In genomic region chr6:134389248-134389891, GRCm38 (mm10) we compare ENCODE assay signal across 9 mouse cellular contexts. TPM values are rescaled to one million over a fixed set of nuclear protein-coding genes. Genes with fewer than 3 reads are reported as not detected.
A peak's percentile ranks its signal among the peaks of the same experiment; 100 is the strongest.
DNase-seq lines count a peak whose midpoint lies in the region; ATAC-seq and TF ChIP-seq lines count a peak whose summit lies in the region.
"Had no signal": no experiment of that assay in that cellular context is flagged by ENCODE, and none has a peak within 500 bp of the region (broad histone marks: within the 10 kb centered on the region; RNA-seq: fewer than 3 reads in every experiment).

No protein-coding gene starts in this region.

- ATAC-seq in intestine, postnatal 0 days, result 0 out of 2 replicates have a peak, but pooled peaks have one; percentile 43
- ATAC-seq in intestine, embryonic 15.5 days, result no peak
- peak; percentile 65 for ATAC-seq in forebrain, embryonic 14.5 days
- no peak for ATAC-seq in limb, embryonic 11.5 days (ENCODE audit: insufficient number of reproducible peaks, low FRiP score, low TSS enrichment, low read depth)

- H3K4me2 ChIP-seq in intestine, postnatal 0 days (replicated peaks; ENCODE audit: low read depth), result no peak overlapping the region
- H3K4me2 ChIP-seq in intestine, embryonic 15.5 days (replicated peaks), result no peak overlapping the region
- H3K4me2 ChIP-seq in forebrain, embryonic 14.5 days (ENCODE audit: low read length), result no peak overlapping the region
- no peak overlapping the region for H3K4me2 ChIP-seq in limb, embryonic 11.5 days (ENCODE audit: low read depth, severe bottlenecking)
- H3K4me2 ChIP-seq: embryonic facial prominence, embryonic 12.5 days had no signal

- no peaks in the 10 kb centered on the region for H3K36me3 ChIP-seq in intestine, postnatal 0 days (ENCODE audit: control insufficient read depth, insufficient read depth)
- no peaks in the 10 kb centered on the region for H3K36me3 ChIP-seq in intestine, embryonic 15.5 days
- no peaks in the 10 kb centered on the region for H3K36me3 ChIP-seq in forebrain, embryonic 14.5 days (ENCODE audit: control insufficient read depth, insufficient read depth, low read length)
- H3K36me3 ChIP-seq in limb, embryonic 11.5 days (ENCODE audit: control insufficient read depth, insufficient read depth, low read length), result no peaks in the 10 kb centered on the region
- H3K36me3 ChIP-seq: embryonic facial prominence, embryonic 12.5 days had no signal

- H3K4me3 ChIP-seq in intestine, postnatal 0 days (ENCODE audit: low read depth, low read length), result no peak overlapping the region
- no peak overlapping the region for H3K4me3 ChIP-seq in intestine, embryonic 15.5 days (replicated peaks)
- no peak overlapping the region for H3K4me3 ChIP-seq in forebrain, embryonic 14.5 days (ENCODE audit: low read depth, low read length)
- no peak overlapping the region for H3K4me3 ChIP-seq in limb, embryonic 11.5 days (ENCODE audit: low read depth, low read length)
- H3K4me3 ChIP-seq: embryonic facial prominence, embryonic 12.5 days had no signal

- DNase-seq in c-Kit-positive CD71-positive TER-119-negative erythroid progenitor cells, embryonic 14.5 days (ENCODE audit: low read depth), result peak; percentile 55
- peak; percentile 85 for DNase-seq in forebrain, embryonic 14.5 days (ENCODE audit: low spot score)
- DNase-seq in induced T-regulatory cell, adult 2 months (ENCODE audit: low read depth), result peak; percentile 90
- DNase-seq in limb, embryonic 11.5 days (ENCODE audit: low spot score), result peak; percentile 93
- peak; percentile 87 for DNase-seq in neural tube, embryonic 10.5 days (ENCODE audit: extremely low spot score, low spot score)
- DNase-seq in spleen, postnatal 4 days (ENCODE audit: low spot score in 2 of 2), result peak; percentile 61 to 89

- WGBS in intestine, postnatal 0 days, result 16% methylated on average over 11 of the region's 11 CpGs
- WGBS in intestine, embryonic 15.5 days, result 15% methylated on average over 11 of the region's 11 CpGs
- 21% methylated on average over 11 of the region's 11 CpGs for WGBS in forebrain, embryonic 14.5 days
- WGBS in limb, embryonic 11.5 days, result 22% methylated on average over 11 of the region's 11 CpGs

- peak; percentile 95 for TF ChIP-seq CTCF in intestine, postnatal 0 days (IDR thresholded peaks at IDR 0.05; ENCODE audit: low read depth)

- no peaks in the 10 kb centered on the region for H3K9me3 ChIP-seq in intestine, postnatal 0 days (ENCODE audit: control insufficient read depth)
- H3K9me3 ChIP-seq in intestine, embryonic 15.5 days, result no peaks in the 10 kb centered on the region
- H3K9me3 ChIP-seq in forebrain, embryonic 14.5 days (replicated peaks; ENCODE audit: control insufficient read depth, low read length), result no peaks in the 10 kb centered on the region
- no peaks in the 10 kb centered on the region for H3K9me3 ChIP-seq in limb, embryonic 11.5 days (ENCODE audit: control insufficient read depth, low read length)
- H3K9me3 ChIP-seq: embryonic facial prominence, embryonic 12.5 days had no signal

- H3K4me1 ChIP-seq in intestine, postnatal 0 days (replicated peaks; ENCODE audit: control insufficient read depth, insufficient read depth, low read length), result no peaks in the 10 kb centered on the region
- H3K4me1 ChIP-seq in intestine, embryonic 15.5 days (replicated peaks), result no peaks in the 10 kb centered on the region
- no peaks in the 10 kb centered on the region for H3K4me1 ChIP-seq in forebrain, embryonic 14.5 days (ENCODE audit: control insufficient read depth, insufficient read depth, low read length)
- no peaks in the 10 kb centered on the region for H3K4me1 ChIP-seq in limb, embryonic 11.5 days (ENCODE audit: control insufficient read depth, insufficient read depth, low read length)
- H3K4me1 ChIP-seq: embryonic facial prominence, embryonic 12.5 days had no signal

- no peak overlapping the region for H3K9ac ChIP-seq in intestine, postnatal 0 days (ENCODE audit: low read depth, low read length)
- H3K9ac ChIP-seq in intestine, embryonic 15.5 days, result no peak overlapping the region
- H3K9ac ChIP-seq in forebrain, embryonic 14.5 days (ENCODE audit: low read length), result no peak overlapping the region
- no peak overlapping the region for H3K9ac ChIP-seq in limb, embryonic 11.5 days (ENCODE audit: low read length)
- H3K9ac ChIP-seq: embryonic facial prominence, embryonic 12.5 days had no signal

- no peak overlapping the region for H3K27ac ChIP-seq in intestine, postnatal 0 days (ENCODE audit: low read depth, low read length)
- H3K27ac ChIP-seq in intestine, embryonic 15.5 days, result no peak overlapping the region
- H3K27ac ChIP-seq in forebrain, embryonic 14.5 days (ENCODE audit: low read depth, low read length), result no peak overlapping the region
- no peak overlapping the region for H3K27ac ChIP-seq in limb, embryonic 11.5 days (replicated peaks; ENCODE audit: low read depth, low read length)
- H3K27ac ChIP-seq: embryonic facial prominence, embryonic 12.5 days had no signal

- no peaks in the 10 kb centered on the region for H3K27me3 ChIP-seq in intestine, postnatal 0 days (replicated peaks; ENCODE audit: control insufficient read depth, insufficient read depth, low read length)
- no peaks in the 10 kb centered on the region for H3K27me3 ChIP-seq in intestine, embryonic 15.5 days (replicated peaks)
- no peaks in the 10 kb centered on the region for H3K27me3 ChIP-seq in forebrain, embryonic 14.5 days (replicated peaks; ENCODE audit: control insufficient read depth, insufficient read depth, low read length)
- H3K27me3 ChIP-seq in limb, embryonic 11.5 days (ENCODE audit: control insufficient read depth, insufficient read depth, low read length), result no peaks in the 10 kb centered on the region
- H3K27me3 ChIP-seq: embryonic facial prominence, embryonic 12.5 days had no signal

RNA-seq across cellular contexts. Expression of gene Bcl2l14, which starts 6.7 kb away (rescaled TPM):
- 2.0 and 2.7 TPM in 2 replicates for polyA plus RNA-seq in intestine, postnatal 0 days (2015; fragmentation: Nextera tagmentation; extraction: Ambion mirVana)
- polyA plus RNA-seq in intestine, embryonic 15.5 days (2015; fragmentation: Nextera tagmentation; extraction: Ambion mirVana), result 3.9 TPM in 2 replicates
- polyA plus RNA-seq in forebrain, embryonic 14.5 days (2014; fragmentation: Nextera tagmentation; extraction: Ambion mirVana), result not detected in 2 replicates
- 0.57 and 0.79 TPM in 2 replicates for polyA plus RNA-seq in limb, embryonic 11.5 days (2014; fragmentation: Nextera tagmentation; extraction: Ambion mirVana)

Comparison
In these comparisons a context has a peak if more than half of its experiments do, and no peak if none do; other contexts are left out.
1. ATAC-seq: peak in intestine, postnatal 0 days (single experiment) and forebrain, embryonic 14.5 days (single experiment); none in intestine, embryonic 15.5 days (single experiment) and limb, embryonic 11.5 days (single experiment).
2. Peak in every context shown above with its lines, with median percentiles within 50 percentile points of each other: DNase-seq.